Mouse (Mus musculus): ENCODE data around the gene Kcnb1. TPM values are rescaled to one million over a fixed set of nuclear protein-coding genes. Genes with fewer than 3 reads are reported as not detected.
A peak's percentile ranks its signal among the peaks of the same experiment; 100 is the strongest.

Gene Kcnb1
- total RNA-seq, 2 experiments from 2014 or later, result 35.0 to 35.2 TPM

DNA sequence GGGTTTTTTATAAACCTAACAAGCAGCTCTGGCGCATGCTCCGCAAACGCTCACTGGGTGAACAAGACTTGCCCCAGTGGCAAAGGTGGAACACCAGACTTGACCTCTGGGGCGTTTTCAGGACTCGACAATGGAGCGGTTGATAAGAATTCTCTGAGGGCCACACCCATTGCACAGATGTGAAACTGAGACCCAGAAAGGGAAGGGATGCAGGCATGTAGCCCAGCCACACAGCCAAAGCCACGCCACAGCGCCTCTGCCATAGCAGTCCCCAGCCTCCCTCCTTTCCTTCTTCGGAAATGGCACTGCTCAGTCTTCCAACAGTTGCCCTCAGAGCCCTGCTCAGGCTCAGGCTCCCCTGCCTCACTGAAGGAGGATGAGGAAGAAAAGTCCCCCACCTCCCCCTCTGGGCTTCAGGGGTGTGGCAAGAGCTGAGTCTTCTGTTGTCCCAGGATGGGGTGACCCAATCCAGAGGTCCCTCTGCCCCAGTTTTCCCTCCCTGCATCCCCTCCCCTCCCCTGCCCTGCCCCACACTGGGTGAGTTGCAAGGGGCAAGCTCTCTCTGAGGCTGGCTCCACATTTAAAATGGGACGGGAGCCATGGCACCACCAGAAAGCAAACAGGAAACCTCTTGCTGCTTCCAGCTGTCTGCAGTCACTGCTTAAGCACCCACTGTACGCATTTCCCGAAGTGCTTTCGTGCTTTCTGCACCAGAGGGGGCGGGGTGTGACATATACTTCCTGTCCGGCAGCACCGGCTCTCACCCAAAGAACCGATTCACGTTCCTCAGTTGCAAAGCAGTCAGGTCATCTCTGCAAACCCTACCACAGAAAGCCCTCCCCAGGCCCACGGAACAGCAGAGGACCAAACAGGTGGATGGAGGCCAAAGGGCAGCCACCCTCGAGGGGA lies 61.0 kb downstream of the Kcnb1 start:
- peak; percentile 23 for DNase-seq

DNA sequence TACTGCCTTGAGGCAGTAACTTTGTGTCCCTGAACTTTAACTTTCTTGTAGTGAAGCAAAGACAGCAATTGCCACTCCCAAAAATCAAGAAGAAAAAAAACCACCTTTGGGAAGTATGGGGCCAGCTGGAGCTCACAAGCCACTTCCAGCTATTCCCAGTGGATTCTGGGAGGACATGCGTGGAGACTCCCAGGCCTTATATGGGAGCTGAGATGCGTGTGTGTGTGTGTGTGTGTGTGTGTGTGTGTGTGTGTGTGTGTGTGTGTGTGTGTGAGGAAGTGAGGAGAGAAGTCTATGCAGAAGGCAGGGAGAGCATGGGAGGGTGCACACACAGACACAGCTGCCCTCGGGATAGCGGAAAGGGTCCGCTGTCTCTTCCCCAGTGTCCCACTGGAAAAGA lies 62.6 kb downstream of the Kcnb1 start:
- DNase-seq, result no peak

DNA sequence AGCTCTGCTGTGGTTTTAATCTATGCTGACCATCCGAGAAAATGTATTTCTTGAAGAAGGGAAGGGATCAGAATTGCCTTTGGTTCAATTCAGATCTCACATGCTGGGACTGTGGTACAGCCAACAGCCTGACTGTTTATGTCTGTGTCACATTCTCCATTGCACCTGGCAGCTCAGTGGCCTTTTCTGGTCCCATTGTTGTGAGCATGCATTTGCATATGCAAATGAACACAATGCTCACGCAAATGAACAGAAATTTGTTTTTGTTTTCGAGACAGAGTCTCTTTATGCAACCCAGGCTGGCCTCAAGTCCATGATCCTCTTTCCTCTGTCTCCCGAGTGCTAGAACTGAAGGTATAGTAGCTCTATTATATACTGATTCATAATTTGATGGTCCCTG lies 64.2 kb downstream of the Kcnb1 start:
- DNase-seq, result no peak

DNA sequence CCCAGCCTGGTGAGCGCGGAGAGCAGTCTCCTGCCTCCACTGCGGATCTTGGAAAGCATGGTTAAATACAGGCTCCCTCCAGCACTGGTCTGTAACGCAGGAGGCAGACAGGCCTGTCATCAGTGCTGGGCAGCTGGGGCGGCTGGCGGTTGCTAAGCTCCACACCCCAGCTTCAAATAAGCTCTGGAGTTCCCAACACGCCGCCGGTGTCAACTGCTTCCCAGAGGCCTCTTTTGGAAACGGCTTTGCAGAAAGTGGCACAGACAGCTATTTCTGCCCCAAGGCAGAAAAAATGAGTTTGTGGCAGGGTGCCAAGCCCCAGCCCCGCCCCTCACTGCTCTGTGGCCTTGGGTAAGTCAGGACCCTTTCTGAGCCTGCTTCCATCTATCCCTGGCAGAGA lies 66.0 kb downstream of the Kcnb1 start:
- DNase-seq, result peak; percentile 42

DNA sequence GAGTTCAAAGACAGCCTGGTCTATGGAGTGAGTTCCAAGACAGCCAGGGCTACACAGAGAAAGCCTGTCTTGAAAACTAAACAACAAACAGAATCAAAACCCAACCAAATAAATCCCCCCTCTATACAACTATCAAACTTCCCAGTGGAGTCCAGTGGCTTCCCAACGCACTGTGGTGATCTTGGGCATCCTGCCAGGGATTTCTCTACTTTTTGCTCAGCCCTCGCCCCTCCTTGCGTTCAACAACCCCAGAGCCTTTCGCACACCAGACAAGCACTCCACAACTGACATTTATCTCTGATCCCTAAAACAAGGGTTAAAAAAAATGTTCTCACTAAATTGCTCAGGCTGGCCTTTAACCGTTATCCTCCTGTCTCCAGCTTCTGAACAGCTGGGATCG lies 67.2 kb downstream of the Kcnb1 start:
- no peak for DNase-seq

DNA sequence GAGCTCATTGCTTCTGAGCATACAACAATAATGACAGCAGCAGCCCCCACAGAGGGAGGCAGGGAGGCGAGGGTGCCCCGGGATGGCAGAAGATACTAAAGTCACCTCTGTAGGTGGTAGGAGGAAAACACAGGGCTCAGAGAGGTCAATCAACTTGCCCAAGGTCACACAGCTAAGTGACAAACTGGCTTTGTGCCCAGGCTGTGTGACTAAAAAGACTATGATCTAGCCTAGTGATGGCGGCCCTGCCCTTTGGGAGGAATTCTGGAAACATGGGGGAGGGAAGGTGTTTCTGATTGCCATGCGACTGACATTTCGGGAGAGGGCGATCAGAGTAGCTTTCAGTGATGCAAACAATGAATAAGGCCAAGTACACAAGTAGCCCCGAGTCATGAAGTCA lies 68.0 kb downstream of the Kcnb1 start:
- no peak for DNase-seq

DNA sequence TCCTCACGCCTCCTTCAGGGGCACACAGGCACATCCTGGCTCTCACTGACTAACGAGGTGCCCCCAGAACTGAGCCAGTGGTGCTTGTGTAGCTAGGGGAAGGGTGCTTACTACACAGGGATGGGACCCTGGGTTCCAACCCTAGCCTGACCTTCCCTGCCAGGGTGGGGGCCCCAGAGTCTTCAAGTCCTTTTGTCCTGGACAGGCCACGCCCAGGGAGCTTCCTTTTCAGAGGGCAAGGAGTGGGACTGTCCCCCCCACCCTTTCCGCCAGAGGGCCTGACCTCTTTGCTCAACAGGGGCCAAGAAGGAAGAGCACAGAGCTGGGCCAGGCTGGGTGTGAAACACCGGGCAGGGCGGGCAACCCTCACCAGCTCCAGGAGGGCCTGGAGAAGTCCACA lies 68.7 kb downstream of the Kcnb1 start:
- DNase-seq, result no peak

DNA sequence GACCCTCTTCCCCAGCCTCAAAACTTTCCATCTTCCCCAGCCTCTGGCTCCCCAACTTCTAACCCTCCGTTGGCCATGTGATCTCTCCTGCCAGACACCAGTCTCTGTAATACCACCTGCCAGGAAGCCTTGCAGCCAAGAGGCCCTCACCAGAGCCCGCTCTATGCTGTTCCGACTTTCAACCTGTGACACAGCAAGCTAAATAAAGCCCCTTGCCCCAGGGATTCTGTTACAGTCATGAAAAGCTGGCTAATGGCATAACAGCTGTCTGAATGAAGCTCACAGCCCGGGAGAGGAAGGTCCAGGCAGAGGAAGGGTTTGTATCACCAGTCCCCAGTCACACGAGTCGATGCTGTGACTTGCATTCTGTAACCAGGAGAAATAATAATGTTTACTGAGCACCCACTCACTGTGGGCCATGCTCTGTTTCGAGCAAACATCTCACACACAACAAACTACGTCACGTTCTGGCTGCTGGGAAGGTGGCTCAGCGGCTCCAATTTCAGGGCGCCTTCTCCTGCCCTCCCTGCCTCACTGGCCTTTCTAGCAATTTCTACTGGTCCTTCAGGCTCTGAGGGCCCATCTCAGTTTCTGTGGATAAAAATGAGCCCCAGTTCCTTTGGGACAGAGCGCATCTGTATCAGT lies 69.6 kb downstream of the Kcnb1 start:
- no peak for DNase-seq

DNA sequence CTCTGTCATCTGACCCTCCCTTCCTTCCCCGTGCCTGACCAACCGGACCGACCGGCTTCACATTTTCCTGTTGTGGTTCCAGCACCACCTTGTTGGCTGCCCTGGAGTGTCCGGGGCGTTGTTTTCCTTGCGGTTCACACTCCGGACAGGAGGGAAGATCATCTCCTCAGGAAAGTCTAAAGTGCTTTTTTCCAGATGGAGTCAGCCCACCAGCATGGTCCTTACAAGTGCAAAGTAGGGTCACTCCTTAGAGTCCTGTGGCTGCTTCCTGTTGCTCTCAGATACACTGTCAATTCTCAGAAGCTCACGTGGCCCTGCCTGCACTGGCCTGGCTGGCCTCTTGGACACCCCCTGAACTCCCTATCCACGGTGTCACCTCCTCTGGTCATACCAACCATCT lies 71.9 kb downstream of the Kcnb1 start:
- DNase-seq, result no peak

DNA sequence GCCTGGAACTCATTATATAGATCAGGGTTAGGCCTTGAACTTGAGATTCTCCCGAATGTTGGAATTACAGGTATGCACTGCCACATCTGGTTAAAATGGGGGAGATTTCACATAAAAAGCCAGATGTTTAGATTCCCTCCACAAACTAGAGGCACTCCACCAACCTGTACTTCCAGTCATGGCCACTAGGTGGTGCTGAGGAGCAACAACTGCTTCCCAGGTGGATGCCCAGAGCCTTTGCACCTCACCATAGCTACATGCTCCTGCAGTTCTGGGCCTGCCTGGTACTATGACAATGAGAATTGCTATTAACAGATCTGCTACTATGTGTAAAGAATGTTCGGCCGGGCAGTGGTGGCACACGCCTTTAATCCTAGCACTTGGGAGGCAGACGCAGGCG lies 77.2 kb downstream of the Kcnb1 start:
- DNase-seq, result peak; percentile 89

DNA sequence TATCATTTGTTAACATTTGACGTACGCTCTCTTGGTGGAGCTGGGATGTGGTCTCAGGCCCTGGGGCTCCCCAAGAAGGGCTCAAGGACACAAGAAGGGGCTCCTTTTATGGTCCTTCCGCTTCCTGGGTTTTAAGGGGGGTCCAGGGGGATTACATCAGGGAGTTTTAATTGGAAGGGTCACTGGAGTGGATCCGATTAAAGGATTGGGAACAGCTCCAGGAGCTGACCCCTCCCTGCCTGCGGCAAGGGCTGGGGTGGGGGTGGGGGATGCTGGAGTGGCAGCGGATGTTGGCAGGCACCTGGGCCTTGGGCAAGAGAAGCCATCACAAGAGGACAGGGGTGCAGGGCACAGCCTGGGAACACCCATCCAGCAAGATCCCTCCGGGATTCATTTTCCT lies 77.7 kb downstream of the Kcnb1 start:
- DNase-seq, result no peak

DNA sequence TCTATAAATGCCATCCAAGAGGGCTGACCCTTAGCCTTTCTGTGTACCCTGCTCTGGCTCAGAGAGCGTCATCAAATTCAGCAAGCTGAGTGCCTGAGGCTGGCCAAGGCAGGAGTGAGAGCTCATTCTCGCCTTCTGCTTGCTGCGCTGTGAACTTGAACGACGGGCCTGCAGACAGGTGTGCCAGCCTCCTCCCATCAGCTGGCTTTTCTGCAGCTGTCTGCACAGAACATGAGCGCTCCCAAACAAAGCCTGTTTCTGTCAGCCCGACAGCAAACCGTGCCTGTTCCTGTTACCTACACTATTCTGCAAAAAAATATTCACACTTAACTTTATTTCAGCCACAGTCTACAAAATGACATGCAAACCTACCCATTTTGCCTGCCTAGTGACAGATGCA lies 80.4 kb downstream of the Kcnb1 start:
- DNase-seq, result no peak

DNA sequence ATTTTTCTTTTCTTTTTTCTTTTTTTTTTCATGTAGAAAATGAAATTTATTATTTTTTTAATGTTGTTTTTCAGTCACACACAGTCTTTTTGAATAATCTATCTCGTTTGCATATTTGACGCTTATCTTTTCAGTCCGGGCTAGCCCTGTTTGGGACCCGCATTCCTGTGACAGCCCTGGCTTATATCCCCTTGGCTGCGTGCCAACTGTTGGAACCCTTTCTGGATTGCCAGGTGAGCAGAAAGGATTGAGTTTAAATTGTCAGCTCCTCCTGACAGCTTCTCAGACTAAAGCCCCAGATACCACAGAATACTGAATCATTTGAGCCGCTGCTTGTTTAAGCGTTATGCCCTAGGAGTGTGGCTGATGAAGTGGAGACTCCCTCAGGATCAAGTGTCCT lies 86.4 kb downstream of the Kcnb1 start:
- no peak for DNase-seq

DNA sequence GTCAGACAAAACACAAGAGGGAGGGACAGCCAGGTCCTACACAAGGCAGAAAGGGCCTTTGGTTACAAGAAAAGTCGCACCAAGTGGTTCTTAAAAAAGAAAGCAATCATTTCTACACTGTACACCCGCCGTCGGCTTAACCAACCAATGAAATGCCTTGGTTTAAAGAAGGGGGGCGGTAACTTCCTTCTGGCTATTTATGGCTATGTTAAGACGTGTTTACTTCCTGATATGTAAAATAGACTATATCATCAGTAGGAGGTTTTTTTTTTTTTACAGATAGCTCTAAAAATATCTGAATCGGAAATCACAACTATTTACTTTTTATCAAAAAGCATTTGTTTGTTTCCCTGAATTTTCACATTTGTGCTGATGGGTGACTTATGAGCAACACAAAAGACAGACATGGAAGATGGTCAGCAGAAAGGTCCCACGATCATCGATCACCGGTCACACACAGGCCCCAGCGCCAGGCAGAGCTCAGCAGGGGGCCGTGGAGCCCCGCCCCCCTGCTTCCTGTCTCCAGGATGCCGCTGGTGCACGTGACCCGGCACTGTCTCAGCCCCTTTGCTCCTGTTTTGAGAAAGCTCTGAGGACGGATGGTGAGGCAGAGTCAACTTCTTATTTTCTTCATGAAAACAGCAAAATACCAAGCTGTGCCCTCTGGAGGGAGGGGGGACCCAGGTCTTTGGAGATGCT lies 88.1 kb downstream of the Kcnb1 start:
- DNase-seq, result no peak

DNA sequence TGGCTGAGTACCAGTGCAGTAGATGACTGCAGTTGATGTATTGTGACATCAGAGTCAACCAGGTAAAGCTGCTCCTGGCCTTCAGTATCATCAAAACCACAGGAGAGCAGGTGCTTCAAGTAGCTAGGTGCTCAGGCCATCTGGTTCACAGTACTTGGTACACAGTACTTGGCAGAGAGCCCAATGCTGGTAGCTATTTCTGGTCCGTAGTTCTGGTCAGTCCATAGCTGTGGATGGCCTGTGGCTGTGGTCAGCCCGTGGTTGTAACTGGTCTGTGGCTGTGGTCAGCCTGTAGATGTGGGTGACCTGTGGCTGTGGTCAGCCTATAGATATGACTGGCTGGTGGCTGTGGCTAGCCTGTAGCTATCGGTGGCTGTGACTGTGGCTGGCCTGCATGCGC lies 95.3 kb downstream of the Kcnb1 start:
- no peak for DNase-seq

DNA sequence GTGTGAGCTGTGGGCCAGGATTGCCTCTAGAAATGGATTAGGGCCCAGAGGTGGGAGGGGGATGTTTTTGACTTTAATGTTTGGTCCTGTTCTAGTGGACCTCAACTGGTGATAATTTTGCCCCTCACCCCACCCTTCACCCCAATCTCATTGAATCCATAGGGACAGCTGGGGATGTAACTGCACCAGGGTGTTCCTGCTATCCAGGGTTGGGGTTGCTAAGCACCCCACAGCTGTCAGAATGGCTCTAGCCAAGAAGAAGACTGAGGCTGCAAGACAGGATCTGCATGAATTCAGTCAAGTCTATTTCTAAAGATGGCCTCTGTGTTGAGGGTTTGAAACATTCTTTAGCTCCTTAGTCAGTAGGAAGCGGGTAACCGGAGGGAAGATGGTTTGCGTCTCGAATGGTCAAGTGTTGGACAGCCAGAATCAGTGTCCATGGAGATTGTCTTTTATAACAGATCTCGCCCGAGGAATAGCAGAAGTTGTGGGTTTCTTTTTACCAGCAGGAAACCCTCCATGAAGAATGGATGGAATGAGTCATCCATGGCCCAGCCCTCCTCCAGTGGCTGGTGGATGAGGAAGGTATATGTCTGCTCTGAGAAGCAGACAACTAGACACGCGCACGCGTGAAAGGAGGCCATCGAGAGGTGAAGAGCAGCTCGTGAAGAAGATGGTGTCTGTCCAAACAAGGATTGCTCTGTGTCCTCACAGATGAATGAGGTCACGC lies 96.6 kb downstream of the Kcnb1 start:
- DNase-seq, result no peak

DNA sequence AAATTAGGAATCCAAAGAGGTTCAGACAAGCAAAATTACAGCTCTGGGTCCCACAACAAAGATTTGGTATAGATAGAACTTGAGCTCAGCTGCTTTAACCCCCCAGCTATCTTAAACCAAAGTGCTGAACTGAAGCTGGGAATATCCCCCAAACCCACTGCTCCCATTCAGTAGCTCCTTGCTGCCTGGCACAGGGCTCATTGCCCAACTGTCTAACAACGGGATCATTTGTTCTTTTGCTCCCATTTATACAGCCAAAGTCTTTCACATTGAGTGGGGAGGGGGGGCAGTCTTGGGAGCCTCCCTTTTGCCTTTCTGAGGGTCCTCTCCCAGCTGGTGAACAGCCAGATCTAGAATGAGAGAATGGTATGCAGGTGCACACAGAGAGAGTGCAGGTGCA lies 99.7 kb downstream of the Kcnb1 start:
- DNase-seq, result no peak

DNA sequence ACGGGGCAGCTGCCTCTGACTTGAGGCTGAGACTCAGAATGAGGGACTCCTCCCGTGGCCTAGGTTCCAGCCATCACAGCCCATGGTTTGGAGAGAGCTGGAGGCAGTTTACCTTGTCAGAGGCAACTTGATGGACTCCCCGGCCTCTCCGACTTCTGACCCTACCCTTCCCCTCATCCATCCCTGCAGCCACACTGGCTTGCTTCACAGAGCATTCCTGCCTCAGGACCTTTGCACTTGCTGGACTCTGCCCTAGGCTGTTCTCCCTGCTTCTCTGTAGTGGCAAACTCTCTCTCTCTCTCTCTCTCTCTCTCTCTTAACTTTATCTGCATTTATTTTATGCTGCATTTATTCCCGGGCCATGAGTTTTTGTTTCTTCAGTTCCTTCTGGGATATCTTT lies 103.1 kb downstream of the Kcnb1 start:
- no peak for DNase-seq

DNA sequence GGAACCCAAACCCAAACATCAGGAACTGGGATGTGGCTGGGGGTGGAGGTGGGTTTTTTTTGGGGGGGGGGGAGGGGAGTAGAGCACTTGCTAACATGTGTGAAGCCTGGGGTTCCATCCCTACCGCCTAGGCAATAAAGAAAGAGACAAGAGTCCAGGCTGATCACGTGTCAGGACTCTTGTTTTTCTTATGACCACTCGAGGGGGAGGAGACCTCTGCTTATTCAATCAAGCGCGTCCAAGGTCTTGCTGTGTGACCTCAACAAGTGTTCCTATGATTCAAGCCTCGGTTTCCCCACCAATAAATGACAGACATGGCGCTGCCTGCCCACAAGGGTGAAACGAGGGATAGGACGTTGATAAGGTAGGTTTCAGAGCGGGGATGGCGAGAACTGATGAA lies 103.9 kb downstream of the Kcnb1 start:
- DNase-seq, result no peak

DNA sequence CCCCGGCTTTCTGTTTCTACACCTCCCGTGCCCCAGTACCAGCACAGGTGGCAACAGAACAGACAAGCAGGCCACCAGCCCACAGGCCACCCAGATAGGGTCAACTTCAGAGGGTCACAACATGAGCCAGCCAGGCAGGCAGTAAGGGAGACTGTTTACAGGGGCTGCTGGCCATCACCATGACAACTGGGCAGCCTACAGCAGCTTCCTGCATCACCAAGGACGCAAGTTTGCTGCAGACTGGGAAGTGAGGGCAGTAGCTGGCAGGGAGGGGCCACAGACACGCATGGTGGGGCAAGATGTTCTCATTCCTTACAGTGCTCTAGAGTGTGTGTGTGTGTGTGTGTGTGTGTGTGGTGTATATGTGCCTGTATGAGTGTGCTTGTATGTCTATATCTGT lies 108.3 kb downstream of the Kcnb1 start:
- no peak for DNase-seq

DNA sequence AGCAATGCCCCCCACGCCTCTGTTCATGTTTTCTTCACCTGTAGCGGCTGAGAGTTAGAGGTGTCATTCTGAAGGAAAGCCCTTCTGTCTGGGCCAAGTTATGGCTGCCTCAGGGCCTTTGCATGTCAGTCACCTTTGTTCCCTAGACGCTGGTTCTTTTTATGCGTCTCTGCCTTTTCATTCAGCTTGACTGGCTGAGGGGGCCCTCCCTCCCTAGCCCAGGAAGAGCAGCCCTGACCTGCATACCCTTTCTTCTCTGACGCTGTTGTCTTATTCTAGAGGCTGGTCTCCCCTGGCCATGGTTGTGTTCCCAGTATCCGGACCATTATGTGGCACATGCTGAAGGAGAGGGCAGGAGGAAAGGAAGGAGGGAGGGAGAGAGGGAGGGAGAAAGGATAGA lies 108.8 kb downstream of the Kcnb1 start:
- no peak for DNase-seq

DNA sequence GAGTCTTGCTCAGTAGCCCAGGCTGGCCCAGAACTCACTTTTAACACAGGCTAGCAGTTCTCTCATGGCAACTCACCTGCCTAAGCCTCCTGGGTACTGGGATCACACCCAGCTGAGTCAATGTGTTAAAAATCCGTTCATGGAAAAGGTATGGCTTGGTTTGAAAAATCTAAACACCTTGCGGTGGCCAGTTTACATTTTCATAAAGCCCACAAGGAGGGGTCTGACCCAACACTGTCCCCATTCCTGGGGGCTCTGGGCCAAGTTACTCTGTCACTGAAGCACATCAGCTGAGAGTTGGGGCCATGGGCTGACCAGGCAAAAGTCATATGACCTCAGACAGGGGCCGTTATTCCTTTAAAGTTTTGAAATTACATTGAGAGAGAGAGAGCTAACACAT lies 109.6 kb downstream of the Kcnb1 start:
- DNase-seq, result no peak

All from gastrocnemius, postnatal 10 days (tissue).